Mouse (Mus musculus) stomach, postnatal 0 days (tissue): ENCODE measurements around the gene Caln1.

Experiments used
- CTCF ChIP-seq: IDR thresholded peaks from 2 replicates; pipeline ENCODE4 v1.5.1; 2016; ENCODE audit warnings: antibody characterized with exemption, low read depth, mild to moderate bottlenecking, moderate library complexity
- EP300 ChIP-seq: optimal IDR thresholded peaks from 2 replicates; pipeline ENCODE3; 2016; ENCODE audit warnings: antibody characterized with exemption

DNA sequence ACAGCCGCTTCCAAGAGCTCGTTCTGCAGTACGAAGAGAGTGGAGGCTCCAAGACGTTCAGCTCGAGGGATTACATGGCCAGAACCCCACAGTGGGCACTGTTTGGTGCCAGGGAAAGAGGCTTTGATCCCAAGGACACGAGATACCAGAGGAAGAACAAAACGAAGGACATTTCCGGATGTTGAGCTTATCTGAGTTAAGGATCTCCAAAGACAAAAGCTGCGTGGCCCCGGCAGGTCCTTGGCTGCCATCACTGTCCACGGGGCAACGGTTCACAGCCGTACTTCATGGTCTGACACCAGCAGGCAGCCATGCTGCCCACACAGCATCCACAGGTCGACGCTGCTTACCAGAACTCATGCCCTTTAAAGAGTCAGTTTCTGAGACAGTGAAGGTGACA is 28.6 kb upstream of the Caln1 start:
- TF ChIP-seq CTCF (no peak), EP300 (no peak)
